Mouse (Mus musculus) bone marrow, adult 2 months (tissue): ENCODE measurements at regions not wholly inside any gene's neighbourhood (a gene's known extent, or its start where the extent isn't known, plus 50 kb on each side); places are given as distances from the start of the nearest gene placed in this dataset.

Experiments used
- H3K27ac ChIP-seq: fragments of 200-500 bp; 2 replicates; pipeline ENCODE4 v1.5.1; 2012; ENCODE audit warnings: low read depth, mild to moderate bottlenecking, control low read depth, inconsistent platforms, low read length; ENCODE audit not compliant: control insufficient read depth, poor library complexity, insufficient read depth
- H3K4me1 ChIP-seq: fragments of 200-500 bp; 2 replicates; pipeline ENCODE4 v1.6.1; 2011; ENCODE audit warnings: low read length; ENCODE audit not compliant: control insufficient read depth, insufficient read depth
- H3K4me3 ChIP-seq: fragments of 200-500 bp; replicated peaks from 2 replicates; pipeline ENCODE3; 2011; ENCODE audit warnings: mild to moderate bottlenecking, low read depth, low read length, control low read depth; ENCODE audit not compliant: control insufficient read depth
- CTCF ChIP-seq: fragments of 200-500 bp; IDR thresholded peaks from 2 replicates; pipeline ENCODE4 v1.5.1; 2011; ENCODE audit warnings: low read length, control low read depth; ENCODE audit not compliant: control insufficient read depth, insufficient read depth
- POLR2A ChIP-seq: fragments of 200-500 bp; IDR thresholded peaks from 2 replicates; pipeline ENCODE4 v1.6.1; 2011; ENCODE audit warnings: low read depth, mild to moderate bottlenecking, control low read depth, low read length, borderline replicate concordance; ENCODE audit not compliant: control insufficient read depth
- WGBS: fragments of 180-500 bp; shearing (Covaris S2); methylation state at CpG from one replicate; pipeline ENCODE4 v1.1.7; 2018; 5-methylcytosine and 5-hydroxymethylcytosine counted together

GRCm38 (mm10) chr11:84637268-84637667 is 111.9 kb upstream of the Lhx1 start:
- WGBS = 49% methylated on average over 8 of the region's 8 CpGs
- TF ChIP-seq POLR2A (no peak), CTCF (no peak)
- Histone ChIP-seq H3K4me3 (no peak overlapping the region), H3K27ac (no peak overlapping the region), H3K4me1 (no peaks in the 10 kb centered on the region)

- Histone ChIP-seq H3K4me1 (no peaks in the 10 kb centered on the region), H3K4me3 (no peak overlapping the region), H3K27ac (no peak overlapping the region)
- 27% methylated on average over 3 of the region's 4 CpGs for WGBS
- TF ChIP-seq CTCF (no peak), POLR2A (no peak)
Observed at GRCm38 (mm10) chr11:84634990-84635389, 109.7 kb upstream of the Lhx1 start.

DNA sequence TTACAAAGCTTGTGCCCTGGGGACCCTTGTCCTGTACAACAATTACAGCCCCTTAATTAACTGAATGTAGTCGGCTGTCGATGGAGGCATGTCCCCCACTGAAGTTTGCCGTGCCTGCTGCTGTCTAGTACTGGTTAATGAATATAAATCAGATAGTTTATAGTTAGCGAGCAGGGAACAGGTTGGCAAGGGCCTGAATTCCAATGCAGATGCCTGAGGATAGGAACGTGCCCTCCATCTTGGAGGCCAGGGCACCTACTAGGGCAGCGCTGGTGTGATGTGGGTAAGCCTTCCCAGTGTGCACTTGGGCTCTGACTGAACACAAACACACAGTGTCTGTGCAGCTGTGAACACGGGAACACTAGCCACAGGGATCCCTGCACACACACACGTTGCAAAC is 108.0 kb upstream of the Lhx1 start:
- 69% methylated on average over 8 of the region's 8 CpGs for WGBS
- no peak overlapping the region for H3K27ac ChIP-seq
- H3K4me1 ChIP-seq = no peaks in the 10 kb centered on the region
- H3K4me3 ChIP-seq = no peak overlapping the region
- no peak for TF ChIP-seq CTCF
- no peak for TF ChIP-seq POLR2A

GRCm38 (mm10) chr11:84628111-84628510 is 102.8 kb upstream of the Lhx1 start:
- Histone ChIP-seq H3K4me3 (no peak overlapping the region), H3K27ac (no peak overlapping the region), H3K4me1 (no peaks in the 10 kb centered on the region)
- 59% methylated on average over 2 of the region's 2 CpGs for WGBS
- no peak for TF ChIP-seq POLR2A

- Histone ChIP-seq H3K27ac (no peak overlapping the region), H3K4me1 (no peaks in the 10 kb centered on the region), H3K4me3 (no peak overlapping the region)
- WGBS = 77% methylated on average over 11 of the region's 11 CpGs
- TF ChIP-seq CTCF (no peak), POLR2A (no peak)
Observed at GRCm38 (mm10) chr11:84627685-84628084, 102.3 kb upstream of the Lhx1 start.

DNA sequence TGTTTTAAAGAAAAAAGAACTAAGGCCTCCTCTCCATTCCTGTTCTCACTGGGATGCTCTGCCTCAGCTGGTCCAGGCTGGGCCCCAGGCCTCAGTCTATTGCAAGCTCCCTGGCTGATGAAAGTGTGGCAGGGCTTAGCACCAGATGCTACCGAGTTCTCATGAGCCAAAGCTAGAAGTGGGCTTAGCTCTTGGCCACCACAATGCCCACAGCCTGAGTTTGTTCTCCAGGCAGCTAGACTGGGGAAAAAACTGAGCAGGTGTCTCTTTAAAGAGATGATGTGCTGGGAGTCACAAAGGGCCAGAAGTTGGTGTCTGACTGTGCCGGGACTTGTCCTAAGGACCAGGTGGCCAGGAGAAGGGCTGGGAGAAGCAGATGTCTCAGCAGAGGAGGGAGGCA is 101.9 kb upstream of the Lhx1 start:
- WGBS = 78% methylated on average over 2 of the region's 2 CpGs
- TF ChIP-seq POLR2A = no peak
- no peak for TF ChIP-seq CTCF

GRCm38 (mm10) chr11:84624100-84624499 is 98.8 kb upstream of the Lhx1 start:
- TF ChIP-seq POLR2A (no peak), CTCF (no peak)
- Histone ChIP-seq H3K4me1 (no peaks in the 10 kb centered on the region; the same call in 1 of the 2 replicates), H3K4me3 (no peak overlapping the region), H3K27ac (no peak overlapping the region)
- 41% methylated on average over 5 of the region's 5 CpGs for WGBS

More for the DNA sequence above, 101.9 kb upstream of the Lhx1 start:
- Histone ChIP-seq H3K4me1 (no peaks in the 10 kb centered on the region), H3K4me3 (no peak overlapping the region), H3K27ac (no peak overlapping the region)

GRCm38 (mm10) chr11:84619713-84620112 is 94.4 kb upstream of the Lhx1 start:
- no peak overlapping the region for H3K27ac ChIP-seq
- H3K4me3 ChIP-seq = no peak overlapping the region
- WGBS = 25% methylated on average over 4 of the region's 4 CpGs
- H3K4me1 ChIP-seq = no peaks in the 10 kb centered on the region; the same call in 1 of the 2 replicates
- no peak for TF ChIP-seq POLR2A
- TF ChIP-seq CTCF = no peak

DNA sequence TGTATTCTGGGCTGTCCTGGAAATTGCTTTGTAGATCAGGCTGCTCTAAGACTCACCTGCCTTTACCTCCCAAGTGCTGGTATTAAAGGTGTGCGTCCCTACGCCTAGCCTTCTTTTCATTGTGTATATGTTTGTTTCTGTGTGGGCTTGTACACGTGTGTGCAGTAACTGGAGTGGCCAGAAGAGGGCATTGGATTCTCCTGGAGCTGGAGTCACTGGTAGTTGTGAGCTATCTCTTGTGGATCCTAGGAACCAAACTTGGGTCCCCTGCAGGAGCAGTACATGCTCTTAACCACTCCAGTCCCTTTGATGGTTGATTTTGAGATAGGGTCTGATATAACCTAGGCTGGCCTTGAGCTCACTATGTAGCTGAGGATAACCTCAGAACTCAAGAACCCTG is 93.2 kb upstream of the Lhx1 start:
- TF ChIP-seq CTCF (no peak), POLR2A (no peak)
- Histone ChIP-seq H3K4me1 (no peaks in the 10 kb centered on the region; the same call in 1 of the 2 replicates), H3K27ac (no peak overlapping the region), H3K4me3 (no peak overlapping the region)
- 89% methylated on average over 3 of the region's 3 CpGs for WGBS
